Mouse (Mus musculus) liver, embryonic 11.5 days (tissue): ENCODE data around the gene Fbxw2. TPM values are rescaled to one million over a fixed set of nuclear protein-coding genes. Genes with fewer than 3 reads are reported as not detected.

Experiments used
- ATAC-seq: fragments of 200-750 bp; cut with Nextera tagmentation; replicated peaks from 2 replicates; pipeline ENCODE4 v1.8.0; 2017; ENCODE audit warnings: moderate number of reproducible peaks, mild to moderate bottlenecking, moderate TSS enrichment, moderate library complexity; ENCODE audit not compliant: low FRiP score
- DNase-seq: peaks from one replicate; pipeline ENCODE4 v3.0.0-alpha.2; 2017; ENCODE audit warnings: low spot score
- H3K27ac ChIP-seq: fragments of 300-500 bp; sonication (generic); 2 replicates; pipeline ENCODE4 v1.5.1; 2014; ENCODE audit warnings: mild to moderate bottlenecking, low read depth, low read length, control low read depth
- H3K27me3 ChIP-seq: fragments of 300-500 bp; sonication (generic); replicated peaks from 2 replicates; pipeline ENCODE4 v1.6.1; 2014; ENCODE audit warnings: low read length, mixed read lengths; ENCODE audit not compliant: control insufficient read depth, insufficient read depth
- H3K36me3 ChIP-seq: fragments of 300-500 bp; sonication (generic); 2 replicates; pipeline ENCODE4 v1.6.1; 2014; ENCODE audit warnings: mild to moderate bottlenecking, low read length, moderate library complexity, mixed read lengths; ENCODE audit not compliant: control insufficient read depth, insufficient read depth
- H3K4me1 ChIP-seq: fragments of 300-500 bp; sonication (generic); replicated peaks from 2 replicates; pipeline ENCODE4 v1.6.1; 2014; ENCODE audit warnings: low read length, mixed read lengths; ENCODE audit not compliant: control insufficient read depth, insufficient read depth
- H3K4me2 ChIP-seq: fragments of 300-500 bp; sonication (generic); 2 replicates; pipeline ENCODE4 v1.6.1; 2014; ENCODE audit warnings: mild to moderate bottlenecking, control low read depth, moderate library complexity
- H3K4me3 ChIP-seq: fragments of 300-500 bp; sonication (generic); 2 replicates; pipeline ENCODE4 v1.5.1; 2014; ENCODE audit warnings: low read depth, low read length, control low read depth
- H3K9ac ChIP-seq: fragments of 300-500 bp; sonication (generic); 2 replicates; pipeline ENCODE4 v1.6.1; 2014; ENCODE audit warnings: low read depth, low read length, control low read depth
- H3K9me3 ChIP-seq: fragments of 300-500 bp; sonication (generic); 2 replicates; pipeline ENCODE4 v1.6.1; 2016; ENCODE audit warnings: low read length, inconsistent platforms, mixed read lengths; ENCODE audit not compliant: control insufficient read depth
- WGBS: fragments of 180-500 bp; shearing (Covaris S2); extraction: QIAGEN DNeasy Blood & Tissue Kit; methylation state at CpG from one replicate; pipeline ENCODE4 v1.1.7; 2014; 5-methylcytosine and 5-hydroxymethylcytosine counted together
- polyA plus RNA-seq: library from polyadenylated mRNA; unstranded; fragments of >200 nt; fragmentation: Nextera tagmentation; extraction: Ambion mirVana; gene quantifications from 2 replicates; pipeline ENCODE4 v1.2.1, GENCODE M21; 2014

The Fbxw2 gene
- 78.7 and 81.2 TPM in 2 replicates for polyA plus RNA-seq

DNA sequence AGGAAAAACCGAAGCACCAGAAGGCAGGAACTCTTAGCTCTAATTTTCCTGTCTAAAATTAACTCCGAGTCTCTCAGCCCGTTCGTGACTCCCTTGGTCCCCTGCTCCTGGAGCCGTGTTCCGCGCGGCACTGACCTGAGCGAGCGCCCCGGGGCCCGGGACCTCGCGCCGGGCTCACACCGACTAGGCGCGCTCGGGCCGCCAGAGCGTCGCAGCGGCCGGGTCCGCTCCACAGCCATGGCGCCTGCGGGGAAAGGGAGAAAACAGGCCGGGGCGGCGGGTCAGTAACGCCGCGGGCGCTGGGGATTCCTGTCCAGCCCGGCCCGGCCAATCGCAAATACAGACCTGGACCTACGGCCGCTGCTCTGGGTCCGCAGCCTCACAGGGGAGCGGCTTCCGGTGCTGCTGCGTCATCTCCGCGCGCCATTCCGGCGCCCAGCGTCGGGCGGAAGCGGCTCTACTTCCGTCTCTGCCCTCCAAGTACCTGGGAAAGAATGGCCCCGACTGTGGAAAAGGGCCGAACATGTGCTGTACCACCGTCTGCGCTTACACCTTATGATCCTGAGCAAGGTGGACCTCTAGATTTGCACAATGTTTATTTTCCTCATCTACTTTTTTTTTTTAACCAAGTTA, at the start of gene Fbxw2:
Gene Fbxw2, minus strand, starts transcription at position 485 of the 633 bp plus-strand sequence.
- Histone ChIP-seq H3K4me3 (peak within 1 kb of the TSS; percentile 86), H3K9me3 (no peaks in the 10 kb centered on the region), H3K27me3 (no peaks in the 10 kb centered on the region), H3K27ac (peak within 1 kb of the TSS; percentile 87), H3K36me3 (peaks cover 6% of the 10 kb centered on the region), H3K4me1 (peaks cover 26% of the 10 kb centered on the region), H3K9ac (peak within 1 kb of the TSS; percentile 90), H3K4me2 (peak within 1 kb of the TSS; percentile 85)
- under 1% methylated on average over 55 of the region's 57 CpGs for WGBS
- ATAC-seq = peak; percentile 98
- DNase-seq = peak; percentile 90

GRCm38 (mm10) chr2:34874816-34875345, 48.8 kb upstream of the Fbxw2 start, which contains the start of gene Psmd5:
Psmd5 (minus strand) TSS chr2:34874968.
- no peak for ATAC-seq
- WGBS = 20% methylated on average over 8 of the region's 8 CpGs
- H3K27ac ChIP-seq = peak within 1 kb of the TSS; percentile 32; the same call in 1 of the 2 replicates

DNA sequence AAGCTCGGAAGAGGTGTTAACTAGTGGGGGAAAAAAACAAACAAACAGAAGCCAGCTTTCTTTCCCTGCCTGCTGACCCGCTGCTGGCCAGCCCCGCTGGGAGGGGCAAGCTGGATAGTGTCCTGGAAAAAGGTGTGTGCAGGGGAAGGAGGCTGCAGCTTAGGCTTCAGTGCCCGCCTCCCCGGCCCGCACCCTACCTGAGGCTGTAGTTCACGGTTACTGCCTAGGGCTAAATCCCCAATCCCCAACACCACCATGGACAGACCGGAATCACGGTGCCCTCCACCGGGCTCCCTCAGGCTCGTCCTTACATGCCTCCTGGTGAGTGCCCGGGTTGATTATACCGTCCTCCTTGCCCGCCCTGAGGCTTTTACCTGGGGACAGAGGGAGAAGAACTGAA, 48.2 kb upstream of the Fbxw2 start, which contains the start of gene Cutal:
Gene Cutal, plus strand, starts transcription at position 126 of the 400 bp plus-strand sequence.
- Histone ChIP-seq H3K27me3 (peaks cover 12% of the 10 kb centered on the region), H3K9ac (peak within 1 kb of the TSS; percentile 18; the same call in 1 of the 2 replicates)

More at GRCm38 (mm10) chr2:34874816-34875345, 48.8 kb upstream of the Fbxw2 start, which contains the start of gene Psmd5:
- H3K4me2 ChIP-seq = peak within 1 kb of the TSS; percentile 52
- peak within 1 kb of the TSS; percentile 39 for H3K4me3 ChIP-seq
- H3K9ac ChIP-seq = peak within 1 kb of the TSS; percentile 18; the same call in 1 of the 2 replicates
- peaks cover 12% of the 10 kb centered on the region for H3K27me3 ChIP-seq
- no peaks in the 10 kb centered on the region for H3K36me3 ChIP-seq
- peaks cover 5% of the 10 kb centered on the region for H3K4me1 ChIP-seq
- no peaks in the 10 kb centered on the region for H3K9me3 ChIP-seq
- DNase-seq = no peak

GRCm38 (mm10) chr2:34870520-34871474, 44.7 kb upstream of the Fbxw2 start:
- under 1% methylated on average over 67 of the region's 67 CpGs for WGBS
- peak overlapping the region; percentile 75 for H3K27ac ChIP-seq
- H3K9ac ChIP-seq = peak overlapping the region; percentile 85
- peaks cover 12% of the 10 kb centered on the region for H3K27me3 ChIP-seq
- H3K36me3 ChIP-seq = peaks cover 9% of the 10 kb centered on the region; the same call in 1 of the 2 replicates
- ATAC-seq = peak; percentile 93
- H3K4me1 ChIP-seq = peaks cover 20% of the 10 kb centered on the region
- H3K9me3 ChIP-seq = no peaks in the 10 kb centered on the region
- H3K4me3 ChIP-seq = peak overlapping the region; percentile 82
- DNase-seq = peak; percentile 95
- H3K4me2 ChIP-seq = peak overlapping the region; percentile 88

More for the DNA sequence above, 48.2 kb upstream of the Fbxw2 start, which contains the start of gene Cutal:
- DNase-seq (no peak), ATAC-seq (no peak)
- Histone ChIP-seq H3K36me3 (no peaks in the 10 kb centered on the region), H3K4me2 (peak within 1 kb of the TSS; percentile 52), H3K27ac (peak within 1 kb of the TSS; percentile 32; the same call in 1 of the 2 replicates), H3K4me1 (peaks cover 9% of the 10 kb centered on the region), H3K9me3 (no peaks in the 10 kb centered on the region), H3K4me3 (peak within 1 kb of the TSS; percentile 39)
- 11% methylated on average over 14 of the region's 14 CpGs for WGBS

DNA sequence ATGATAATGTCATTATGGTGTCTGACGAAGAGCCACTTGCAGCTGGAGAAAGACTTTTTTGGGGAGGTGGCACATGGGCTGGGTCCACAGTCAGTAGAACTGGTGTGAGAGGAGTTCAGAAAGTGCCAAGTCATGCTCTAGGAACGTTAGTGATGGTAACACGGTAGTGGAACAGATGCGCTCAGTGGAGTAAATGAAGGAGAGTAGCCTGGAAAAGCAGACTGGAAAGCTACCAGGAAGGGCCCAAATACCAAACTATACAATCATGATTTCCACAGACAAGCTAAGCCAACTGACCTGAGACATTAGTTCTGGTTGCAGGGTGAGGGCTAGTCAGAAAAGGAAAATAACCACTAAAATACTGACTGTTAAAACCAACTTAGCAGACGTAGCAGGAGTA, 43.6 kb upstream of the Fbxw2 start:
- Histone ChIP-seq H3K4me1 (peaks cover 20% of the 10 kb centered on the region), H3K36me3 (peaks cover 19% of the 10 kb centered on the region), H3K4me2 (peak overlapping the region; percentile 88), H3K9ac (peak overlapping the region; percentile 75), H3K4me3 (peak overlapping the region; percentile 82), H3K27ac (peak overlapping the region; percentile 84), H3K9me3 (no peaks in the 10 kb centered on the region), H3K27me3 (peaks cover 12% of the 10 kb centered on the region)
- DNase-seq = peak; percentile 45
- peak; percentile 80 for ATAC-seq
- 19% methylated on average over 5 of the region's 5 CpGs for WGBS

DNA sequence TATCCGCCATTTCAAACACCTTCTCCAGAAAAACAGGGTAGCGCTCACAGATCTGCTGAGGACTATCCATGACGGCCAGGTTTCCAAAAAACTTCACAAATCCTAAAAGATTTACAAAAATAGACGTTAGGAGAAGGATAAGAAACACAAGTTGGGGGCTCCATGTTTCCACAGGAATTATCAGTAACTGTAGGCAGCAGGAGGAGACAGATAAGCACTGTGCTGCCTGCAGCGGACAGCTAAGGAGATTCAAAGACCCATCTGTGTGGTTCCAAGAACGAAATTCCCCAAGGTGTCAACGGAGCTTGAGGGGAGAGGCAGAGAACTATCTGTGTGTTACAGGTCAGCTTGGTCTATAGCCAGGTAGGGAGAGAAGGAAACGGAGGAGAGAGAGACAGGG, 31.6 kb upstream of the Fbxw2 start:
- Histone ChIP-seq H3K4me1 (peaks cover 9% of the 10 kb centered on the region), H3K27ac (no peak overlapping the region), H3K9ac (no peak overlapping the region), H3K27me3 (no peaks in the 10 kb centered on the region), H3K4me2 (no peak overlapping the region), H3K36me3 (peaks cover 53% of the 10 kb centered on the region), H3K9me3 (no peaks in the 10 kb centered on the region), H3K4me3 (no peak overlapping the region)
- 67% methylated on average over 8 of the region's 8 CpGs for WGBS
- ATAC-seq (peak; percentile 56; the same call in 1 of the 2 replicates), DNase-seq (no peak)

DNA sequence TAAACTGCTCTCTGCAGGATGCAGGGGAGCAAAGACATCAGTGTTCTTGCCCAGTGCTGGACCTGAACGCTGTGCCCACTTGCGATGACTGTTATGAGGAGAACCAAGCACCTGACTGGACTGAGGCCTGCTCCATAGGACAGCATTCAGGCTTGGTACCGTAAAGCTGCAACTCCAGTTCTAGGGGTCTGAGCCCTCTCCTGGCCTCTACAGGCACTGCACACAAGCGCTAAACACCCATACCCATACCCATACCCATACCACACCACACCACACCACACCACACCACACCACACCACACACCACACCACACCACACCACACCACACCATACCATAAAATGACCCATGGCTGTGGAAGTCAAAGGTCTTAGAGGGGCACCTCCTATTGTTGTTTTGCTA, 29.2 kb upstream of the Fbxw2 start:
- no peak overlapping the region for H3K4me2 ChIP-seq
- peaks cover 9% of the 10 kb centered on the region for H3K4me1 ChIP-seq
- no peak for DNase-seq
- no peak overlapping the region for H3K4me3 ChIP-seq
- no peaks in the 10 kb centered on the region for H3K27me3 ChIP-seq
- no peak; the same call in 1 of the 2 replicates for ATAC-seq
- WGBS = 89% methylated on average over 4 of the region's 4 CpGs
- no peak overlapping the region for H3K27ac ChIP-seq
- no peaks in the 10 kb centered on the region for H3K9me3 ChIP-seq
- no peak overlapping the region for H3K9ac ChIP-seq
- peaks cover 61% of the 10 kb centered on the region for H3K36me3 ChIP-seq

DNA sequence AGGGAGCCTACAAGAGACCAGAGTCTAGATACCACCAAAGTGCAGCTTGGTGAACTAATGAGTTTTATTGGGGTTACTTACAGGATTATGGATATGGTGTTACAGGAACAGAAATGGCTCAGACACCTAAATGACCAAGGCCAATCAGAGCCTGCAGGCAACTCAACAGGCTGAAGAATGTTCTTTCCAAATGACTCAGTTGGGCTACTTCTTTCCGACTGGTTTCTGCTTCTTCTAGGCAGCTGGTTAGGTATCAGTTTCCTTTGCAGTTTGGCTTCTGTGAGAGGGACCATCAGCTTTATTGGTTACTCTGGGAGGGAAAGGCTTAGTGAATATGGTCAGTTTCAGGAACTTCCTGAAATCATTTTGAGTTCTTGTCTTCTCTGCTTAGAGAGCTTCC, 21.6 kb upstream of the Fbxw2 start:
- Histone ChIP-seq H3K4me1 (no peaks in the 10 kb centered on the region), H3K9me3 (no peaks in the 10 kb centered on the region), H3K4me2 (no peak overlapping the region), H3K27me3 (no peaks in the 10 kb centered on the region), H3K4me3 (no peak overlapping the region), H3K9ac (no peak overlapping the region), H3K36me3 (peaks cover 24% of the 10 kb centered on the region), H3K27ac (no peak overlapping the region)
- ATAC-seq (no peak), DNase-seq (no peak)
- 74% methylated on average over 1 of the region's 1 CpGs for WGBS
